Mouse (Mus musculus) thymus, postnatal 0 days (tissue): ENCODE results near the gene Cbx8. TPM values are rescaled to one million over a fixed set of nuclear protein-coding genes. Genes with fewer than 3 reads are reported as not detected.

Source experiments
- DNase-seq: peaks from one replicate; pipeline ENCODE4 v3.0.0-alpha.2; 2015; ENCODE audit warnings: low spot score
- polyA plus RNA-seq: library from polyadenylated mRNA; unstranded; fragments of >200 nt; fragmentation: Nextera tagmentation; extraction: Ambion mirVana; gene quantifications from 2 replicates; pipeline ENCODE4 v1.2.1, GENCODE M21; 2015

Gene Cbx8
- polyA plus RNA-seq, 1 experiment from 2014 or later: 12.3 TPM

GRCm38 (mm10) chr11:118997182-118997581 lies 43.6 kb downstream of the Cbx8 start:
- no peak for DNase-seq

GRCm38 (mm10) chr11:118995448-118995847 lies 45.3 kb downstream of the Cbx8 start:
- DNase-seq: no peak

GRCm38 (mm10) chr11:118992781-118993180 lies 48.0 kb downstream of the Cbx8 start:
- DNase-seq: peak; percentile 81

GRCm38 (mm10) chr11:118987999-118988398 lies 52.8 kb downstream of the Cbx8 start, which contains the start of gene Enpp7:
Gene Enpp7, plus strand, starts transcription at chr11:118988188.
- DNase-seq: no peak

Other genes with a start within 250 kb of the Cbx8 start
- gene Rbfox3, start 129.4 kb downstream of the Cbx8 start, polyA plus RNA-seq: 0.26 and 0.28 TPM in 2 replicates
- gene Enpp7, start 52.8 kb downstream of the Cbx8 start, polyA plus RNA-seq: not detected in 2 replicates
- 19.5 and 22.3 TPM in 2 replicates for gene Cbx2, start 18.0 kb downstream of the Cbx8 start, polyA plus RNA-seq
- 25.1 and 26.8 TPM in 2 replicates for gene Cbx4, start 45.3 kb upstream of the Cbx8 start, polyA plus RNA-seq
- 5.3 and 5.9 TPM in 2 replicates for gene Tbc1d16, start 187.5 kb upstream of the Cbx8 start, polyA plus RNA-seq
- gene Ccdc40, start 187.6 kb upstream of the Cbx8 start, polyA plus RNA-seq: 4.6 and 5.3 TPM in 2 replicates
- 25.6 and 29.6 TPM in 2 replicates for gene Gaa, start 226.9 kb upstream of the Cbx8 start, polyA plus RNA-seq